Mouse (Mus musculus) common myeloid progenitor, adult 5-6 weeks (primary cell): ENCODE data around the gene Egfem1. TPM values are rescaled to one million over a fixed set of nuclear protein-coding genes. Genes with fewer than 3 reads are reported as not detected.

Experiments
- ATAC-seq: replicated peaks from 2 replicates; pipeline ENCODE4 v1.8.0; 2016; ENCODE audit warnings: low read depth, mild to moderate bottlenecking, moderate TSS enrichment, inconsistent platforms; ENCODE audit not compliant: poor library complexity, severe bottlenecking
- total RNA-seq: library from RNA; stranded (forward); fragments of 200-1000, 187-1606 nt; gene quantifications from 2 replicates; pipeline ENCODE4 v1.2.3, GENCODE M21; 2017

Egfem1 gene
- not detected in 2 replicates for total RNA-seq

DNA sequence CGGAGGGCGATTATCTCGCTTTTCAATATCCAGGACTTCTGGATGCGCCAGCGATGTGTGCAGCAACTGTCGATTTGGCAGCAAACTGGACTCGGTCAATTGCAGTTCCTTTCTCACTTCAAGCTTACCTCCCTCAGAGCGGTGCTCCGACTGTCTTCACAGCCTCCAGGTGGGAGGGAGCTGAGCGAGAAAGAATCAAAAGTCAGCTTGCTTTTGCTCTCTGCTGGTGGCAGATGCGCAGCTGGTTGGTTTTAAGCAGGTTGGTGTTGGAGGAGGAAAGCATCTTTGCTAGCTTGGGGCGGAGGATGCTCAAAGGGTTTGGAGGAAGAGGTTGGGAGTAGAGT, at the start of gene Egfem1:
Egfem1 (plus strand) TSS at position 72 of the 344 bp plus-strand sequence.
- ATAC-seq: no peak

DNA sequence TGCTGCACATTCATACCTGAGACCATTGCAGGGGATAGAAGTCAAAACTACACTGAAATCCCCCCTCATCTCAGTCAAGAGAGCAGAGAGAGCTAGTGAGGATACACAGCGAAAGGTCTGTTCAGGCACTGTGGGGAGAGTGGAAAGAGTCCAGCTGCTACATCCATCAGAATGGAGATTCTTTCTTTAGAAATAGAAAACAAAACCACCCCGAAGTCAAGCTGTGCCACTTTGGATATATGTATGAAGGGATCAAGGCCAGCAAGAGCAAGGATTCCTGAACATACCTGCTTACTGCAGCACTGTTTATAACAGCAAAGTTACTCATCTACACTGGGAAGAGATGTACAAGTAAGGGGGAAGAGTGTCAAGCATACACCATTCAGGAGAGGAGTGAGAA, 48.7 kb upstream of the Egfem1 start:
- ATAC-seq: no peak

DNA sequence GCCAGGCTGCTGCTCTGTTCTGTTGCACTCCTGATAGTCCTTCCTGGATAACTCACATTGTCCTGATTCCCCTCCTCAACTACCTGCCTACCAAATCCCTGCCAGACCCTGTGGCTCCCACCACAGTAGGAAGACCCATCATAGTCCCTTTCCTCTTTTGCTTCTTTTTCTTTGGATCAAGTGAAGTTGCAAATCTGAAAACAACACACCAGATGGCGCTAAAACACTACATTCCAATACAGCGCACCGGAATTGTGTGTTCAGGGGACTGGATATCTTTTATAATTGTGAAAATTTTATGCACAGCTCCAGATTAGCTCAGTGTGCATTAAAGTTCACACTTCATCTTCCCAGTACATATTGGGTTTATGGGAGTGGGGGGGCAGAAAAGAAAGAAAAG, 45.7 kb upstream of the Egfem1 start:
- peak; percentile 60; the same call in 1 of the 2 replicates for ATAC-seq

DNA sequence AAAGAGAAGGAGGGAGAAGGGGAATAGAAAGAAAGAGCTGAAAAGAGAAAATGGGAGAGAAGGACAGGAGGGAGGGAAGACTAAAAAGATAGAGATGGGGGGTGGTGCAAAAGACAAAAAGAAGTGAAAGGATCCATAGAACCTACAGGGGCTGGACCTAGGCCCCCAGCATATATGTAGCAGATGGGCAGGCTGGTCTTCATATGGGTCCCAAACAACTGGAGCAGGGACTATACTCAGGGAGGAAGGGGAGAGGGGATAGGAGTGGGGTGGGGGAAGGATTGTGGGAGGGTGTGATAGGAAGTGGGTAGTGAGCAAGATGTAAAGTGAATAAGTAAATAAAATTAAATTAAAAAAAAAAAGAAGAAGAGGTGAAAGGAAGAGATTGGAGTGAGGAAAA, 45.2 kb upstream of the Egfem1 start:
- ATAC-seq: no peak

- ATAC-seq: no peak
These were observed 41.8 kb upstream of the Egfem1 start for GRCm38 (mm10) chr3:29040064-29040463.

- no peak for ATAC-seq
These were observed 35.5 kb upstream of the Egfem1 start for GRCm38 (mm10) chr3:29046281-29046680.

GRCm38 (mm10) chr3:29047273-29047932, 34.4 kb upstream of the Egfem1 start:
- no peak for ATAC-seq

DNA sequence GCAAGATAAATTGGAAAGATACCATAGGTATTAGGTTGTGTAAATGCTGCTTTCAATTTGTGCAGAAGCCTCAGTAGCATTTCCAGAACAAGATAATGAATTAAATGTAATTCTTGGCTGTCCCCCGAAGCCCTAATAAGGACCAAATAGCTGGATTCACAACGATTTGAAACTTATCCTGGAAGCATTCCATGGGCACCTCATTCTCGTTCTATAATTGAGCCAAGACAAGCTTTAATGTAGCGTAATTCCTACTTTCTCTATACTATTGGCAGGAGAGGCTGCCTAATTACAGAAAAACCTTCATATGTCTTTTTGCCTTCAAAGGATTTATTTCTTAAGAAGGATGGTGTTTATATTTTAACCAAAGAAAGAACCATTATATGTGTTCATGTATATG, 18.7 kb upstream of the Egfem1 start:
- no peak for ATAC-seq

- ATAC-seq: no peak
These were observed 13.3 kb upstream of the Egfem1 start for GRCm38 (mm10) chr3:29068428-29069098.

GRCm38 (mm10) chr3:29071315-29071714, 10.5 kb upstream of the Egfem1 start:
- peak; percentile 90 for ATAC-seq

- ATAC-seq: no peak
These were observed 306 bp upstream of the Egfem1 start for GRCm38 (mm10) chr3:29081517-29081916.

DNA sequence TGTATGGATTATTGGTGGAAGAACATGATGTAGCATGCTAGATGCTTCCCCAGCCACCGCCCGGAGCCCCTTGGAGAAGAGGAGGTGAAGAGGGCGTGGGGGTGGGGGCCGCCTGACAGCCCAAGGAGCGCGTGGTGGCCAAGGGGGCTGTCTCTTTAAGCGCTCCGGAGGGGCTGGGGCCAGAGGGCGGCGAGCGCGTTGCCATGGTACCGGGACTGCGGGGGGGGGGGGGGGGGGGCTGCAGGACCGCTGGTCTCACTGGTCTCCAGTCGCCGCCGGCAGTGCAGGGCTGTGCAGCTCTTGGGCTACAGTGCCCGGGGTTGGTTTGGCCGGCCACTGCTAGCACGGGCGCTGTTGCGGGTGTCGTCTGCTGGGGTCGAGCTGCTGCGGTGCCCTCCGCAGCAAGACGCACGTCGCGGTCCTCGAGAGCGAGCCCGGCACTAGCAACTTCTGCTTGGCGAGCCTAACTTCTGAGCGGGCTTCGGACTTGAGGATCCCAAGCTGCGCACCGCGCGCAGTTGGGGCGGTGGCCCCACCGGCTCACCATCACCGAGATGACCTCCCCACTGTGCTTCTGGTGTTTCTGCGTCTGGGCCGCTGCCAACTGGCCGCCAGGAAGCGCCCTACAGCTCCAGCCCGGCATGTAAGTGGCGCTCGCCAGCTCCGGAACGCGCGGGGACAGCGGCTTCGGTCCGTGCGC, 623 bp downstream of the Egfem1 start:
- peak; percentile 39; the same call in 1 of the 2 replicates for ATAC-seq

- no peak for ATAC-seq
These were observed 1.1 kb downstream of the Egfem1 start for GRCm38 (mm10) chr3:29082996-29083350.

DNA sequence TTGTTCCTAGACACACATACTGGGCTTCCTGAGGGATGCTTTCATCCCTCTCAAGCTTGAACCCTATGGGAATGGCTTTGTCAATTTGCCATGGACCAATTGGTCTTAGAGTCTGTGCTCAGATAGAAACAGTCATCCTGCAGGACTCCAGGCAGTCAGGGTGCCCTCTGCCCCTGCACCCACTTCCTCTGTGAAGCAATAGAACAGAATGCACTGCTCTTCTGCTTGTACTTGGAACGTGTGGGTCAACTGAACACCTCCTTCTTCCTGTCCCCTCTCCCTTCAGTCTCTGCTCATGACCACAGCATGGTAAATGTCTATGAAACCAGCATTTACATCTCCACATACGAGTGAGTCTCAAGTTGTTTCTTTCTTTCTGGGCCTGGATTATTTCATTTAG, 16.6 kb downstream of the Egfem1 start:
- peak; percentile 91 for ATAC-seq

- ATAC-seq: peak; percentile 69
These were observed 24.3 kb downstream of the Egfem1 start for GRCm38 (mm10) chr3:29106016-29106723.

GRCm38 (mm10) chr3:29107134-29107533, 25.3 kb downstream of the Egfem1 start:
- no peak for ATAC-seq

DNA sequence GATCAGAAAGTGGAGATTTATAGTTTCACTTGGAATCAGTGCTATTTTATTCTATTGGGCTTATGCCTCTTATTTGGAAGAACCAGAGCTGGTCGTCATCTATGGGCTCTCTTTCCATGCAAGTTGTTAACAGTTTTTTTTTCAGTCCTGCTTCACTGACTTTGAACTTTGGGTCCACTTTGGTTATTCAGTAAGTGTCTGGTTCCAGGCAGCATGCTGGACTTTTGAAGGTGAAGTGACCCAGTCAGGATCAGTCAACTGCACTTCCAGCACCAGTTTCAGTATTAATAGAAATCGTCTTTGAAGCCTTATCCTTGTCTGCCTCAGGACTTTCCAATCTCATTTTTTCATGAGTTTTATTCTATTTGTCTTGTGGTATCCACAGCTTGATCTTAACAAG, 28.5 kb downstream of the Egfem1 start:
- ATAC-seq: no peak

DNA sequence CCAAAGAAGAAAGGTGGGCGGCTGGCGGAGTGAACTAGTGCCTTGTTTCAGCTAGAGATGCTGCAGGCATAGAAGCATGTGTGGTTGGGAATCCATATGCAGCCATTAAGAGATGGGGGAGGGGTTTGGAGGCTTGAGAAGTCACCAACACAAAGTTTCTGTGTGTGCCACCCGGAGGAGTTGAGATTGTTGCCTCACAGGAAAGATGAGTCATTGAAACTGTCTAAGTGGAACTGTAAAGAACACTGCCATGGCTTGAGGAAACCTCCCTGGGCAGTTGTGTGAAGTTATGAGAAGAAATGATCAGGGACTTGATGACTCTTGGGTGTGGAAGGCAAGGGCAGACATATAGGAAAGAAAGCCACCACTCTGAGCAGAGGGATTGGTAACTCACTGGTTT, 32.7 kb downstream of the Egfem1 start:
- peak; percentile 47; the same call in 1 of the 2 replicates for ATAC-seq

GRCm38 (mm10) chr3:29117379-29117778, 35.6 kb downstream of the Egfem1 start:
- ATAC-seq: no peak

GRCm38 (mm10) chr3:29122556-29122955, 40.7 kb downstream of the Egfem1 start:
- no peak for ATAC-seq
